Comparison of ENCODE assay signal across 24 mouse cellular contexts in genomic region chr10:59868266-59868665, GRCm38 (mm10).
"Had no signal": no experiment of that assay in that cellular context is flagged by ENCODE, and none has a peak within 500 bp of the region (broad histone marks: within the 10 kb centered on the region; RNA-seq: fewer than 3 reads in every experiment).

No protein-coding gene starts in this region.

- H3K27ac ChIP-seq: gastrocnemius, adult 2 months; heart, embryonic 13.5 days; heart, embryonic 15.5 days; hindbrain, embryonic 12.5 days; hindbrain, embryonic 14.5 days; hindbrain, postnatal 0 days; layer of hippocampus, adult 2 months; left cerebral cortex, adult 2 months; limb, embryonic 10.5 days; limb, embryonic 12.5 days; liver, embryonic 13.5 days; liver, embryonic 15.5 days had no signal

- H3K27me3 ChIP-seq: heart, embryonic 13.5 days; heart, embryonic 15.5 days; hindbrain, embryonic 12.5 days; limb, embryonic 12.5 days; liver, embryonic 13.5 days; liver, embryonic 15.5 days had no signal

- H3K4me3 ChIP-seq: gastrocnemius, adult 2 months; heart, embryonic 13.5 days; heart, embryonic 15.5 days; hindbrain, embryonic 12.5 days; layer of hippocampus, adult 2 months; left cerebral cortex, adult 2 months; limb, embryonic 10.5 days; limb, embryonic 12.5 days; liver, embryonic 13.5 days; liver, embryonic 15.5 days had no signal

- DNase-seq: gastrocnemius, adult 2 months; gastrocnemius, postnatal 10 days; gastrocnemius, postnatal 25 days; heart, adult 18-20 months; heart, postnatal 14 days; heart, postnatal 36 days; kidney, adult 18-20 months; kidney, adult 8-10 months; kidney, postnatal 10 days; kidney, postnatal 25 days; kidney, postnatal 4 days; liver; liver, embryonic 13.5 days; liver, postnatal 0 days had no signal

- H3K9me3 ChIP-seq: heart, embryonic 13.5 days; heart, embryonic 15.5 days; hindbrain, embryonic 12.5 days; limb, embryonic 10.5 days; limb, embryonic 12.5 days; liver, embryonic 15.5 days had no signal

- H3K36me3 ChIP-seq: heart, embryonic 15.5 days; hindbrain, embryonic 12.5 days had no signal

- H3K9ac ChIP-seq: heart, embryonic 13.5 days; heart, embryonic 15.5 days; hindbrain, embryonic 12.5 days; hindbrain, embryonic 14.5 days; limb, embryonic 12.5 days; liver, embryonic 13.5 days; liver, embryonic 15.5 days; liver, postnatal 0 days had no signal
